In genomic region chr2:160117148-160117547, GRCm38 (mm10) we compare ENCODE assay signal across 14 mouse cellular contexts.
"Had no signal": no experiment of that assay in that cellular context is flagged by ENCODE, and none has a peak within 500 bp of the region (broad histone marks: within the 10 kb centered on the region; RNA-seq: fewer than 3 reads in every experiment).

No protein-coding gene starts in this region.

- H3K9ac ChIP-seq: liver, embryonic 12.5 days; liver, embryonic 14.5 days; midbrain, embryonic 13.5 days; midbrain, embryonic 15.5 days; neural tube, embryonic 12.5 days; stomach, embryonic 15.5 days had no signal

- H3K27me3 ChIP-seq: liver, embryonic 12.5 days; megakaryocyte, embryonic 14.5 days; midbrain, embryonic 13.5 days; midbrain, embryonic 15.5 days; neural tube, embryonic 12.5 days; stomach, embryonic 15.5 days had no signal

- H3K36me3 ChIP-seq: liver, embryonic 12.5 days; midbrain, embryonic 13.5 days; midbrain, embryonic 15.5 days; neural tube, embryonic 12.5 days; stomach, embryonic 15.5 days had no signal

- H3K4me3 ChIP-seq: liver, embryonic 12.5 days; megakaryocyte, embryonic 14.5 days; midbrain, embryonic 13.5 days; midbrain, embryonic 15.5 days; neural tube, embryonic 12.5 days; stomach, embryonic 15.5 days had no signal

- H3K4me2 ChIP-seq: liver, embryonic 12.5 days; midbrain, embryonic 11.5 days; midbrain, embryonic 13.5 days; midbrain, embryonic 15.5 days; neural tube, embryonic 12.5 days; stomach, embryonic 15.5 days had no signal

- H3K27ac ChIP-seq: liver, embryonic 12.5 days; liver, embryonic 14.5 days; macrophage; midbrain, embryonic 13.5 days; midbrain, embryonic 15.5 days; neural tube, embryonic 12.5 days; stomach, embryonic 15.5 days; stomach, postnatal 0 days had no signal

- ATAC-seq: liver, embryonic 12.5 days; midbrain, embryonic 13.5 days; midbrain, embryonic 15.5 days had no signal

- H3K4me1 ChIP-seq: liver, embryonic 12.5 days; megakaryocyte, embryonic 14.5 days; midbrain, embryonic 13.5 days; midbrain, embryonic 15.5 days; neural tube, embryonic 12.5 days; stomach, embryonic 15.5 days had no signal

- H3K9me3 ChIP-seq: liver, embryonic 12.5 days; midbrain, embryonic 13.5 days; midbrain, embryonic 15.5 days; neural tube, embryonic 12.5 days; stomach, embryonic 15.5 days had no signal

- DNase-seq: right cerebral cortex, postnatal 14 days; thymus, adult 2 months; thymus, postnatal 25 days; thymus, postnatal 4 days had no signal
